Comparison of ENCODE assay signal across 9 mouse cellular contexts in the genomic region with DNA sequence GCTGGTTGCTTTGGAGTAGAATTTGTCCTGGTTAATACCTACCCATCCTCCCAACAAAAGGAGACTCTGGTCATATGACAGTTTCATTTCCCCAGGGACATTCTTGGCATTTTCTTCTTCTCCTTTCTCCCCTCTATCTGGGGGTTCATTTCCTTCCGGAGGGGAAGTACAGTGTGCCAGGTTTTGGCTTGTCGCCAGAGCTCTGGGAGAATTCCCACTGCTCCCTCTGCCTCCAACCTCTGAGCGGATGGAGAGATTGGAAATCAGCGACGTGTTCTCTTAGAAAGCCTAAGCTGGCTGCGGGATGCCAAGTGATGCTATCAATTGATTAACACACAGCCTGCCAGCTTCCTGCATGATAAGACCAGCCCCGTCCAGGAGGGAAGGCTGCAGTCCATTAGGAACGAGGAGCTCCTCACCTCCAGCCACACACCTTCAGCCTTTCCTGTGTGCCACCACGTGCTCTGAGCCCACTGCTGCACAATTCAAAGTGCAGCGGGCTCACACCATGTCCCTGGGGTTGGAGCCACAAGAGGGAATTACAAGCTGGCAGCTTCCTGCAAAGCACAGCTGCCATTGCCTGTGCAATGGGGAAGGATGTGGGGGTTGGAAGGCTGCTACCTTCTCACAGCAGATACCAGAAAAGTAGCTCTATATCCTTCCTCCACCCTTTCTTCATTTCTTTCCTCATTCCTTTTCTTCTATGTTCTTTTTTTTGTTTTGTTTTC.
DNase-seq lines count a peak whose midpoint lies in the region; ATAC-seq and TF ChIP-seq lines count a peak whose summit lies in the region.
"Had no signal": no experiment of that assay in that cellular context is flagged by ENCODE, and none has a peak within 500 bp of the region (broad histone marks: within the 10 kb centered on the region; RNA-seq: fewer than 3 reads in every experiment).

No protein-coding gene starts in this region.

- WGBS in limb, embryonic 14.5 days: 46% methylated on average over 10 of the region's 10 CpGs
- WGBS in limb, embryonic 10.5 days: 70% methylated on average over 10 of the region's 10 CpGs
- 42% methylated on average over 10 of the region's 10 CpGs for WGBS in forebrain, embryonic 16.5 days

- H3K4me1 ChIP-seq in limb, embryonic 14.5 days (ENCODE audit: control insufficient read depth, insufficient read depth, low read length): peaks cover 2% of the 10 kb centered on the region; the same call in 1 of the 2 replicates
- H3K4me1 ChIP-seq in limb, embryonic 10.5 days: peaks cover 4% of the 10 kb centered on the region; the same call in 1 of the 2 replicates
- H3K4me1 ChIP-seq in forebrain, embryonic 16.5 days (replicated peaks; ENCODE audit: control insufficient read depth, insufficient read depth, low read length): peaks cover 5% of the 10 kb centered on the region; the same call in 1 of the 2 replicates

- H3K9ac ChIP-seq in limb, embryonic 14.5 days (ENCODE audit: low read depth, low read length, severe bottlenecking): no peak overlapping the region
- no peak overlapping the region for H3K9ac ChIP-seq in forebrain, embryonic 16.5 days (replicated peaks; ENCODE audit: low read depth, low read length)
- H3K9ac ChIP-seq: heart, embryonic 13.5 days had no signal

- no peaks in the 10 kb centered on the region for H3K9me3 ChIP-seq in limb, embryonic 14.5 days (ENCODE audit: control insufficient read depth, low read length)
- H3K9me3 ChIP-seq in limb, embryonic 10.5 days (replicated peaks): no peaks in the 10 kb centered on the region
- no peaks in the 10 kb centered on the region for H3K9me3 ChIP-seq in forebrain, embryonic 16.5 days (ENCODE audit: control insufficient read depth, low read length)
- H3K9me3 ChIP-seq: heart, embryonic 13.5 days had no signal

- no peak overlapping the region for H3K27ac ChIP-seq in limb, embryonic 14.5 days (replicated peaks; ENCODE audit: low read depth, low read length)
- H3K27ac ChIP-seq in limb, embryonic 10.5 days: no peak overlapping the region
- H3K27ac ChIP-seq in left cerebral cortex, adult 2 months: peak overlapping the region; percentile 47; the same call in 1 of the 2 replicates
- H3K27ac ChIP-seq in forebrain, embryonic 16.5 days (ENCODE audit: low read length): no peak overlapping the region
- H3K27ac ChIP-seq: heart, embryonic 13.5 days had no signal

- no peak overlapping the region for H3K4me3 ChIP-seq in limb, embryonic 14.5 days (replicated peaks; ENCODE audit: low read length)
- H3K4me3 ChIP-seq in limb, embryonic 10.5 days: no peak overlapping the region
- H3K4me3 ChIP-seq in left cerebral cortex, adult 2 months: no peak overlapping the region
- no peak overlapping the region for H3K4me3 ChIP-seq in forebrain, embryonic 16.5 days (replicated peaks; ENCODE audit: low read length)
- H3K4me3 ChIP-seq: heart, embryonic 13.5 days had no signal

- no peaks in the 10 kb centered on the region for H3K36me3 ChIP-seq in limb, embryonic 14.5 days (ENCODE audit: control insufficient read depth, insufficient read depth, low read length)
- H3K36me3 ChIP-seq in limb, embryonic 10.5 days: no peaks in the 10 kb centered on the region
- no peaks in the 10 kb centered on the region for H3K36me3 ChIP-seq in forebrain, embryonic 16.5 days (ENCODE audit: control insufficient read depth, insufficient read depth)
- H3K36me3 ChIP-seq: heart, embryonic 13.5 days had no signal

- H3K4me2 ChIP-seq in limb, embryonic 14.5 days (replicated peaks; ENCODE audit: low read depth, low read length, severe bottlenecking): no peak overlapping the region
- no peak overlapping the region for H3K4me2 ChIP-seq in forebrain, embryonic 16.5 days (ENCODE audit: low read length)
- H3K4me2 ChIP-seq: heart, embryonic 13.5 days had no signal

- no peaks in the 10 kb centered on the region for H3K27me3 ChIP-seq in limb, embryonic 14.5 days (ENCODE audit: control insufficient read depth, insufficient read depth, low read length)
- H3K27me3 ChIP-seq in limb, embryonic 10.5 days (ENCODE audit: low read depth, poor library complexity, severe bottlenecking): no peaks in the 10 kb centered on the region
- H3K27me3 ChIP-seq in forebrain, embryonic 16.5 days (replicated peaks; ENCODE audit: control insufficient read depth, insufficient read depth, low read length): no peaks in the 10 kb centered on the region

- peak; percentile 40 for DNase-seq in limb, embryonic 14.5 days (ENCODE audit: low spot score)
- no peak for DNase-seq in limb, embryonic 10.5 days (ENCODE audit: low spot score)
- DNase-seq in cerebellum, adult 9-10 months: peak; percentile 41
- peak; percentile 41 for DNase-seq in gastrocnemius, postnatal 10 days
- DNase-seq in left cerebral cortex, adult 2 months (ENCODE audit: extremely low spot score in 1 of 2, low spot score in 2 of 2): no peak
- DNase-seq in spleen, adult 12 weeks (ENCODE audit: low spot score): no peak
- DNase-seq in thymus, adult 18-20 months: no peak

- no peak for TF ChIP-seq POLR2A in limb, embryonic 14.5 days (IDR thresholded peaks at IDR 0.05; ENCODE audit: borderline replicate concordance, extremely low read depth, insufficient read depth, insufficient read length)

- intact Hi-C loops in left cerebral cortex, adult 2 months (cut with DNase I): no loop called here

- no peak for ATAC-seq in limb, embryonic 14.5 days (ENCODE audit: low FRiP score, low read depth)
- no peak; the same call in 1 of the 2 replicates for ATAC-seq in forebrain, embryonic 16.5 days

- TF ChIP-seq CTCF in left cerebral cortex, adult 2 months (IDR thresholded peaks at IDR 0.05): no peak

Comparison
In these comparisons a context has a peak if more than half of its experiments do, and no peak if none do; other contexts are left out.
1. DNase-seq: peak in limb, embryonic 14.5 days (single experiment), cerebellum, adult 9-10 months (single experiment) and gastrocnemius, postnatal 10 days (single experiment); none in limb, embryonic 10.5 days (single experiment), left cerebral cortex, adult 2 months (0 of 2), spleen, adult 12 weeks (single experiment) and thymus, adult 18-20 months (0 of 2).